Mouse (Mus musculus) cerebellum, adult 18-20 months (tissue): ENCODE measurements around the gene Cdhr5.

ENCODE experiments used
- DNase-seq, 2 experiments: peaks; one replicate each; pipeline ENCODE4 v3.0.0; 2021

Gene Cdhr5

DNA sequence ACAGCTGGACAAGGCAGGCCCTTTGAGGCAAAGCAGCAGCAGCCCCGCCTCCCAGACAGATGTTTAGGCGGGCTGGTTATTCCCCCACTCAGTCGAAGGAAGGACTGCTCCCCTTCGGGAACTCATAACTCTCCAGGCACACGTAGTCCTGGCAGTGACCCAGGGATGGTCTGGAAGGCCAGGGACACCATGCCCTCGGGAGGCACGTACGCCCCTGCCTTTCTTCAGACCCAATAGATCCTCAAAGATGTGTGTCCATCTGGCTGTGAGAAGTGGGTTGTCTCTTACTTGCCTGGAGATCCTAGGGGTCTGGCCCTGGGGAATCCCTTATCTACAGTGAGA, 54.5 kb downstream of the Cdhr5 start:
- no peak for DNase-seq

- peak; percentile 86 to 92 for DNase-seq
Observed at GRCm38 (mm10) chr7:141221249-141222125, 55.1 kb downstream of the Cdhr5 start.

GRCm38 (mm10) chr7:141220377-141220776, 56.2 kb downstream of the Cdhr5 start:
- no peak for DNase-seq

- no peak for DNase-seq
Observed at GRCm38 (mm10) chr7:141219558-141220099, 57.0 kb downstream of the Cdhr5 start.
